Mouse (Mus musculus): Measurements from ENCODE around the gene Gm960. TPM values are rescaled to one million over a fixed set of nuclear protein-coding genes. Genes with fewer than 3 reads are reported as not detected.

The Gm960 gene
- polyA plus RNA-seq, 1 experiment from 2014 or later, result 2.3 TPM

DNA sequence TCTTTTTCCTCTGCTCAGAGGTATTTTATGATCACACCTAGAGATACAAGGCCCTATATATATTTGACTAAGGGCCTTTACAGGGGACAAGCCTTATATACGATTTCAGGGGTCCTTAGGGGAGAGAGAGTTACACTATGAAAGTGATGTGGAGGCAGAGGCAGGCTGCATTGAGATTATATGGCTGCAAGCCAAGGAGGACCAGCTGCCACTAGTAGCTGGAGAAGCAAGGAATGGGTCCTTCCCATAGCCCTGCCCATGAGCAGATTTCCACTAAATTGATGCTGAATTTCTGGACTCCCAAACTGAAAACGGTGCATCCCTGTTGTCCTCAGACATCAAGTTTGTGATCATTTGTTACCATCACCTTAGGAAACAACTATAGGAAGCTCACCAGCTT, 114.6 kb downstream of the Gm960 start:
- DNase-seq (ENCODE audit: low spot score, missing footprints) (no peak), ATAC-seq (ENCODE audit: low FRiP score) (no peak)
- H3K4me3 ChIP-seq (ENCODE audit: low read depth, low read length), result no peak overlapping the region
- 90% methylated on average over 2 of the region's 2 CpGs for WGBS
- H3K4me1 ChIP-seq (ENCODE audit: control insufficient read depth, insufficient read depth, low read length), result no peaks in the 10 kb centered on the region
- H3K36me3 ChIP-seq (ENCODE audit: control insufficient read depth, insufficient read depth, low read length), result no peaks in the 10 kb centered on the region
- H3K27ac ChIP-seq (ENCODE audit: low read depth, low read length), result no peak overlapping the region
- no peak overlapping the region for H3K9ac ChIP-seq (ENCODE audit: low read length)
- no peak overlapping the region for H3K4me2 ChIP-seq
- H3K9me3 ChIP-seq (ENCODE audit: control insufficient read depth, low read length), result no peaks in the 10 kb centered on the region
- no peaks in the 10 kb centered on the region for H3K27me3 ChIP-seq (ENCODE audit: control insufficient read depth, insufficient read depth, low read length)

- no peaks in the 10 kb centered on the region for H3K27me3 ChIP-seq (ENCODE audit: control insufficient read depth, insufficient read depth, low read length)
- H3K4me3 ChIP-seq (ENCODE audit: low read depth, low read length), result no peak overlapping the region
- no peak overlapping the region for H3K4me2 ChIP-seq
- H3K36me3 ChIP-seq (ENCODE audit: control insufficient read depth, insufficient read depth, low read length), result no peaks in the 10 kb centered on the region
- no peaks in the 10 kb centered on the region for H3K9me3 ChIP-seq (ENCODE audit: control insufficient read depth, low read length)
- 81% methylated on average over 5 of the region's 5 CpGs for WGBS
- H3K9ac ChIP-seq (ENCODE audit: low read length), result no peak overlapping the region
- no peaks in the 10 kb centered on the region for H3K4me1 ChIP-seq (ENCODE audit: control insufficient read depth, insufficient read depth, low read length)
- peak; percentile 56 for DNase-seq (ENCODE audit: low spot score, missing footprints)
- ATAC-seq (ENCODE audit: low FRiP score), result no peak
- no peak overlapping the region for H3K27ac ChIP-seq (ENCODE audit: low read depth, low read length)
Observed at GRCm38 (mm10) chr19:4579296-4579695, 119.2 kb downstream of the Gm960 start.

- H3K27me3 ChIP-seq (ENCODE audit: control insufficient read depth, insufficient read depth, low read length), result no peaks in the 10 kb centered on the region
- H3K4me3 ChIP-seq (ENCODE audit: low read depth, low read length), result no peak overlapping the region
- no peak overlapping the region for H3K9ac ChIP-seq (ENCODE audit: low read length)
- DNase-seq (ENCODE audit: low spot score, missing footprints) (peak; percentile 12), ATAC-seq (ENCODE audit: low FRiP score) (no peak)
- H3K4me2 ChIP-seq, result no peak overlapping the region
- no peaks in the 10 kb centered on the region for H3K9me3 ChIP-seq (ENCODE audit: control insufficient read depth, low read length)
- H3K36me3 ChIP-seq (ENCODE audit: control insufficient read depth, insufficient read depth, low read length), result no peaks in the 10 kb centered on the region
- WGBS, result 81% methylated on average over 2 of the region's 2 CpGs
- H3K4me1 ChIP-seq (ENCODE audit: control insufficient read depth, insufficient read depth, low read length), result no peaks in the 10 kb centered on the region
- H3K27ac ChIP-seq (ENCODE audit: low read depth, low read length), result no peak overlapping the region
Observed at GRCm38 (mm10) chr19:4578799-4579198, 119.7 kb downstream of the Gm960 start.

Small RNA genes within 50 kb of the gene (microRNA-seq; reads per million reads assigned to microRNA genes)
- 1.7 reads per million for gene Mir6986

Other genes starting within 250 kb of the Gm960 start
- 0.62 and 1.0 TPM in 2 replicates for gene Syt12, start 221.2 kb downstream of the Gm960 start, polyA plus RNA-seq (2014; fragmentation: Nextera tagmentation; extraction: Ambion mirVana)
- not detected in 2 replicates for gene 2010003K11Rik, start 200.1 kb downstream of the Gm960 start, polyA plus RNA-seq (2014; fragmentation: Nextera tagmentation; extraction: Ambion mirVana)
- 13.8 and 14.0 TPM in 2 replicates for gene Pcx, start 188.2 kb downstream of the Gm960 start, polyA plus RNA-seq (2014; fragmentation: Nextera tagmentation; extraction: Ambion mirVana)
- 7.5 and 7.6 TPM in 2 replicates for gene Lrfn4, start 83.0 kb downstream of the Gm960 start, polyA plus RNA-seq (2014; fragmentation: Nextera tagmentation; extraction: Ambion mirVana)
- gene Rce1, start 73.0 kb downstream of the Gm960 start, polyA plus RNA-seq (2014; fragmentation: Nextera tagmentation; extraction: Ambion mirVana), result 61.0 and 68.7 TPM in 2 replicates
- gene Sptbn2, start 12.5 kb upstream of the Gm960 start, polyA plus RNA-seq (2014; fragmentation: Nextera tagmentation; extraction: Ambion mirVana), result 13.4 and 14.0 TPM in 2 replicates
- gene Rbm4b, start 57.8 kb upstream of the Gm960 start, polyA plus RNA-seq (2014; fragmentation: Nextera tagmentation; extraction: Ambion mirVana), result 137 and 152 TPM in 2 replicates
- gene Rbm4, start 95.2 kb upstream of the Gm960 start, polyA plus RNA-seq (2014; fragmentation: Nextera tagmentation; extraction: Ambion mirVana), result 108 and 111 TPM in 2 replicates
- gene Gm21992, start 112.9 kb upstream of the Gm960 start, polyA plus RNA-seq (2014; fragmentation: Nextera tagmentation; extraction: Ambion mirVana), result 12.9 and 27.2 TPM in 2 replicates
- 108 and 113 TPM in 2 replicates for gene Rbm14, start 113.0 kb upstream of the Gm960 start, polyA plus RNA-seq (2014; fragmentation: Nextera tagmentation; extraction: Ambion mirVana)
- gene Ccs, start 140.7 kb upstream of the Gm960 start, polyA plus RNA-seq (2014; fragmentation: Nextera tagmentation; extraction: Ambion mirVana), result 34.1 and 35.6 TPM in 2 replicates
- 0.07 and 0.11 TPM in 2 replicates for gene Ccdc87, start 140.7 kb upstream of the Gm960 start, polyA plus RNA-seq (2014; fragmentation: Nextera tagmentation; extraction: Ambion mirVana)
- 34.1 and 34.9 TPM in 2 replicates for gene Ctsf, start 156.5 kb upstream of the Gm960 start, polyA plus RNA-seq (2014; fragmentation: Nextera tagmentation; extraction: Ambion mirVana)
- gene Actn3, start 179.2 kb upstream of the Gm960 start, polyA plus RNA-seq (2014; fragmentation: Nextera tagmentation; extraction: Ambion mirVana), result 0.86 and 1.2 TPM in 2 replicates
- 12.4 and 13.3 TPM in 2 replicates for gene Zdhhc24, start 180.0 kb upstream of the Gm960 start, polyA plus RNA-seq (2014; fragmentation: Nextera tagmentation; extraction: Ambion mirVana)
- gene Bbs1, start 208.0 kb upstream of the Gm960 start, polyA plus RNA-seq (2014; fragmentation: Nextera tagmentation; extraction: Ambion mirVana), result 6.5 and 7.8 TPM in 2 replicates
- gene Dpp3, start 229.6 kb upstream of the Gm960 start, polyA plus RNA-seq (2014; fragmentation: Nextera tagmentation; extraction: Ambion mirVana), result 153 and 159 TPM in 2 replicates
- gene Peli3, start 244.5 kb upstream of the Gm960 start, polyA plus RNA-seq (2014; fragmentation: Nextera tagmentation; extraction: Ambion mirVana), result 1.3 and 1.5 TPM in 2 replicates